ENCODE assay signal across 8 mouse cellular contexts in genomic region chr6:134632756-134633155, GRCm38 (mm10). TPM values are rescaled to one million over a fixed set of nuclear protein-coding genes. Genes with fewer than 3 reads are reported as not detected.
A peak's percentile ranks its signal among the peaks of the same experiment; 100 is the strongest.
DNase-seq lines count a peak whose midpoint lies in the region; ATAC-seq lines count a peak whose summit lies in the region.

No protein-coding gene starts in this region.

- peak overlapping the region; percentile 82 for H3K9ac ChIP-seq in lung, embryonic 16.5 days (ENCODE audit: low read length)
- H3K9ac ChIP-seq in forebrain, embryonic 13.5 days = peak overlapping the region; percentile 67
- H3K9ac ChIP-seq in limb, embryonic 13.5 days = no peak overlapping the region
- H3K9ac ChIP-seq in stomach, embryonic 15.5 days = no peak overlapping the region

- DNase-seq in lung, postnatal 36 days = no peak
- DNase-seq in urinary bladder, postnatal 36 days (ENCODE audit: low spot score in 2 of 2) = no peak
- no peak for DNase-seq in adrenal gland, postnatal 10 days

- peak overlapping the region; percentile 68 for H3K4me3 ChIP-seq in lung, embryonic 16.5 days (ENCODE audit: low read length)
- peak overlapping the region; percentile 50 for H3K4me3 ChIP-seq in forebrain, embryonic 13.5 days
- peak overlapping the region; percentile 58 for H3K4me3 ChIP-seq in limb, embryonic 13.5 days
- peak overlapping the region; percentile 56 for H3K4me3 ChIP-seq in stomach, embryonic 15.5 days (replicated peaks)

- H3K4me1 ChIP-seq in lung, embryonic 16.5 days (replicated peaks; ENCODE audit: control insufficient read depth, insufficient read depth, low read length) = peaks cover 9% of the 10 kb centered on the region; the same call in 1 of the 2 replicates
- peaks cover 11% of the 10 kb centered on the region for H3K4me1 ChIP-seq in forebrain, embryonic 13.5 days
- peaks cover 18% of the 10 kb centered on the region for H3K4me1 ChIP-seq in limb, embryonic 13.5 days
- peaks cover 8% of the 10 kb centered on the region; the same call in 1 of the 2 replicates for H3K4me1 ChIP-seq in stomach, embryonic 15.5 days

- H3K9me3 ChIP-seq in lung, embryonic 16.5 days (ENCODE audit: control insufficient read depth, low read length) = no peaks in the 10 kb centered on the region
- H3K9me3 ChIP-seq in forebrain, embryonic 13.5 days (replicated peaks) = no peaks in the 10 kb centered on the region
- H3K9me3 ChIP-seq in limb, embryonic 13.5 days = no peaks in the 10 kb centered on the region
- H3K9me3 ChIP-seq in stomach, embryonic 15.5 days = no peaks in the 10 kb centered on the region

- no peaks in the 10 kb centered on the region for H3K36me3 ChIP-seq in lung, embryonic 16.5 days (ENCODE audit: control insufficient read depth, insufficient read depth, low read length)
- no peaks in the 10 kb centered on the region for H3K36me3 ChIP-seq in forebrain, embryonic 13.5 days (ENCODE audit: poor library complexity, severe bottlenecking)
- no peaks in the 10 kb centered on the region for H3K36me3 ChIP-seq in limb, embryonic 13.5 days
- H3K36me3 ChIP-seq in stomach, embryonic 15.5 days = no peaks in the 10 kb centered on the region

- H3K4me2 ChIP-seq in lung, embryonic 16.5 days (ENCODE audit: low read depth, low read length) = peak overlapping the region; percentile 89
- H3K4me2 ChIP-seq in forebrain, embryonic 13.5 days = peak overlapping the region; percentile 91
- H3K4me2 ChIP-seq in limb, embryonic 13.5 days (replicated peaks) = peak overlapping the region; percentile 94
- H3K4me2 ChIP-seq in stomach, embryonic 15.5 days = peak overlapping the region; percentile 91

- no peak for ATAC-seq in lung, embryonic 16.5 days (ENCODE audit: low read depth)
- no peak for ATAC-seq in forebrain, embryonic 13.5 days
- ATAC-seq in limb, embryonic 13.5 days (ENCODE audit: low FRiP score, low read depth) = no peak
- no peak for ATAC-seq in stomach, embryonic 15.5 days (ENCODE audit: insufficient read depth, low FRiP score, low read depth)
- no peak for ATAC-seq in frontal cortex, adult (ENCODE audit: low TSS enrichment)

- H3K27me3 ChIP-seq in lung, embryonic 16.5 days (ENCODE audit: control insufficient read depth, insufficient read depth, low read depth, low read length) = peaks cover 3% of the 10 kb centered on the region; the same call in 1 of the 2 replicates
- peaks cover 10% of the 10 kb centered on the region; the same call in 1 of the 2 replicates for H3K27me3 ChIP-seq in forebrain, embryonic 13.5 days
- H3K27me3 ChIP-seq in limb, embryonic 13.5 days = peaks cover 34% of the 10 kb centered on the region
- H3K27me3 ChIP-seq in stomach, embryonic 15.5 days (replicated peaks) = no peaks in the 10 kb centered on the region

- WGBS in lung, embryonic 16.5 days = 25% methylated on average over 5 of the region's 5 CpGs
- WGBS in forebrain, embryonic 13.5 days = 37% methylated on average over 5 of the region's 5 CpGs
- WGBS in limb, embryonic 13.5 days = 41% methylated on average over 5 of the region's 5 CpGs
- 38% methylated on average over 5 of the region's 5 CpGs for WGBS in stomach, embryonic 15.5 days

- no peak overlapping the region for H3K27ac ChIP-seq in lung, embryonic 16.5 days (ENCODE audit: low read length)
- no peak overlapping the region for H3K27ac ChIP-seq in forebrain, embryonic 13.5 days
- H3K27ac ChIP-seq in limb, embryonic 13.5 days = no peak overlapping the region
- H3K27ac ChIP-seq in stomach, embryonic 15.5 days = peak overlapping the region; percentile 61; the same call in 1 of the 2 replicates

RNA-seq across cellular contexts. Expression of gene Mansc1, which starts 0.5 kb away (rescaled TPM):
- 8.4 and 9.8 TPM in 2 replicates for polyA plus RNA-seq in lung, embryonic 16.5 days (2015; fragmentation: Nextera tagmentation; extraction: Ambion mirVana)
- 0.77 and 0.89 TPM in 2 replicates for polyA plus RNA-seq in forebrain, embryonic 13.5 days (2015; fragmentation: Nextera tagmentation; extraction: Ambion mirVana)
- 1.5 and 1.6 TPM in 2 replicates for polyA plus RNA-seq in limb, embryonic 13.5 days (2015; fragmentation: Nextera tagmentation; extraction: Ambion mirVana)
- 8.2 and 10.1 TPM in 2 replicates for polyA plus RNA-seq in stomach, embryonic 15.5 days (2015; fragmentation: Nextera tagmentation; extraction: Ambion mirVana)
- 1 to 10 TPM; 5.5 to 6.9 TPM for total RNA-seq in adrenal gland, postnatal 10 days (2021)

RNA-seq across cellular contexts. Expression of gene Borcs5, which starts 6.6 kb away (rescaled TPM):
- polyA plus RNA-seq in lung, embryonic 16.5 days (2015; fragmentation: Nextera tagmentation; extraction: Ambion mirVana) = 13.9 and 16.1 TPM in 2 replicates
- 35.5 and 40.2 TPM in 2 replicates for polyA plus RNA-seq in forebrain, embryonic 13.5 days (2015; fragmentation: Nextera tagmentation; extraction: Ambion mirVana)
- polyA plus RNA-seq in limb, embryonic 13.5 days (2015; fragmentation: Nextera tagmentation; extraction: Ambion mirVana) = 20.6 and 21.5 TPM in 2 replicates
- polyA plus RNA-seq in stomach, embryonic 15.5 days (2015; fragmentation: Nextera tagmentation; extraction: Ambion mirVana) = 18.6 and 20.3 TPM in 2 replicates
- 10 to 100 TPM; 11.3 to 14.4 TPM for total RNA-seq in adrenal gland, postnatal 10 days (2021)

Comparison
In these comparisons a context has a peak if more than half of its experiments do, and no peak if none do; other contexts are left out.
1. H3K9ac ChIP-seq: peak in lung, embryonic 16.5 days (single experiment) and forebrain, embryonic 13.5 days (single experiment); none in limb, embryonic 13.5 days (single experiment) and stomach, embryonic 15.5 days (single experiment).
2. Peak in every context shown above with its lines, with median percentiles within 50 percentile points of each other: H3K4me2 ChIP-seq and H3K4me3 ChIP-seq.